Mouse (Mus musculus): ENCODE data around the gene Neurl2.
"Not testable (repeated sequence)": the region's sequence is repeated elsewhere in the genome, so short reads cannot be mapped to it uniquely, and the experiment has no call there.

The Neurl2 gene

DNA sequence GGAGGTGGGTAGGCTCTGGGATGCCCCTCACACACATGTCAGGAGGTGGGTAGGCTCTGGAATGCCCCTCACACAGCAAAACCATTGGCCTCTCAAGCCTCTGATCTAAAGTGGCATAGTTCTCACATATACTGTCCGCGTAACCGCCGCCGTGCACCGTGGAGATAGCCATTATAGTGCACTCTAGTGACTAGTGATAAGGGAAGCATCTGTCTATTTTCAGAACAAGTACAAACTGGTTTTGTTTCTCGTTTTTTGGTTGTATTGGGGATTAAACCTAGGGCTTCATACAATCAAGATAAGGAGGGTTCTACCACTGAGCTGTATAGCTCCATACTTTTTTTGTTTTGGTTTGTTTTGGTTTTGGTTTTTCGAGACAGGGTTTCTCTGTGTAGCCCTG lies 17.4 kb downstream of the Neurl2 start:
- no peak for DNase-seq

DNA sequence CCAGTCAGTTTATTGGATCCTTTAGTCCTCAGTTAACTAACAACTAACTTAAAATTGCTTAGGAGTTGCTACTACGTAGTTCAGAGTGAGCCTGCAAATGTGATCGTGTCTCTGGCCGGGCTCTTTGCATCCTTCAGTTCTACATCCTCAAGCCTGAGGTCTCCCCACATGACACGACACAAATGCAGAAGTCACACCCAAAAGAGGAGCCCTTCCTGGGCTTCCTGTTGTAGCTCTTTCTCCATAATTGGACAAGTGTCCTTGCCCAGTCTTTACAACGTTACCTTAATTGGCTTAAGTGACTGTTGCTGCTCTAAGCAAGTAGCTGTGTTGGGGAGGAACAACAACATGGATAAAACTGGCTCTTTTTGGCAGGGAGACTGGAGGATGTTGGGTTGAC lies 17.9 kb downstream of the Neurl2 start:
- no peak for DNase-seq

- no peak for DNase-seq
These were observed 19.7 kb downstream of the Neurl2 start for GRCm38 (mm10) chr2:164813557-164813956.

- no peak for DNase-seq
These were observed 26.6 kb downstream of the Neurl2 start for GRCm38 (mm10) chr2:164806614-164807013.

GRCm38 (mm10) chr2:164805332-164805718 lies 27.9 kb downstream of the Neurl2 start:
- no peak for DNase-seq

GRCm38 (mm10) chr2:164804533-164805331 lies 28.5 kb downstream of the Neurl2 start, which contains the start of the genes Acot8 and Zswim3:
TSS of gene Acot8 (minus strand) at chr2:164804882.
TSS of gene Zswim3 (plus strand) at chr2:164805098.
- peak; percentile 96 to 100 for DNase-seq

GRCm38 (mm10) chr2:164803921-164804313 lies 29.3 kb downstream of the Neurl2 start:
- DNase-seq, result no peak

GRCm38 (mm10) chr2:164803201-164803920 lies 29.9 kb downstream of the Neurl2 start:
- DNase-seq, result no peak

GRCm38 (mm10) chr2:164800252-164801004 lies 32.8 kb downstream of the Neurl2 start:
- DNase-seq, result no peak

GRCm38 (mm10) chr2:164798554-164798953 lies 34.7 kb downstream of the Neurl2 start:
- DNase-seq, result not testable (repeated sequence)

DNA sequence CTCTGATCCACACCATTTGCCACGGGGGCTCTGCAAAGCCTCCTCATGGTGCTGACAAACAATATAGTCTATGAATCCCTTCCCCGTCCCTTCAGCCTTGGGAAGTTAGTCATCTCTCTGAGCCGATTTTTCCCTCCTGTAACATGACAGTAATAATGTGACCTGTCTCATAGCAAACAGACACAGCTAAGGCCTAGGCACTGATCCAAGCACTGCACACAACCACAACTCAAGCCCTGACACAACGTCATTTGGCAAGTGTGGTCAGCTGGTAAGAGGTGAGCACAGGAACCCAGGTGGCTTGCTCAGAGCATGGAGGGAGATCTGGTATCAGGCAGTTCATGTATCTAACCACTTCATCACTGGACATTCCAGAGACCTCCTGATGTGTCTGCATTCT lies 37.4 kb downstream of the Neurl2 start:
- DNase-seq, result no peak

- peak; percentile 86 to 87 for DNase-seq
These were observed 39.0 kb downstream of the Neurl2 start for GRCm38 (mm10) chr2:164794293-164794692.

- no peak for DNase-seq
These were observed 39.5 kb downstream of the Neurl2 start for GRCm38 (mm10) chr2:164793772-164794171.

GRCm38 (mm10) chr2:164793236-164793635 lies 40.0 kb downstream of the Neurl2 start:
- DNase-seq, result peak; percentile 75 to 78

DNA sequence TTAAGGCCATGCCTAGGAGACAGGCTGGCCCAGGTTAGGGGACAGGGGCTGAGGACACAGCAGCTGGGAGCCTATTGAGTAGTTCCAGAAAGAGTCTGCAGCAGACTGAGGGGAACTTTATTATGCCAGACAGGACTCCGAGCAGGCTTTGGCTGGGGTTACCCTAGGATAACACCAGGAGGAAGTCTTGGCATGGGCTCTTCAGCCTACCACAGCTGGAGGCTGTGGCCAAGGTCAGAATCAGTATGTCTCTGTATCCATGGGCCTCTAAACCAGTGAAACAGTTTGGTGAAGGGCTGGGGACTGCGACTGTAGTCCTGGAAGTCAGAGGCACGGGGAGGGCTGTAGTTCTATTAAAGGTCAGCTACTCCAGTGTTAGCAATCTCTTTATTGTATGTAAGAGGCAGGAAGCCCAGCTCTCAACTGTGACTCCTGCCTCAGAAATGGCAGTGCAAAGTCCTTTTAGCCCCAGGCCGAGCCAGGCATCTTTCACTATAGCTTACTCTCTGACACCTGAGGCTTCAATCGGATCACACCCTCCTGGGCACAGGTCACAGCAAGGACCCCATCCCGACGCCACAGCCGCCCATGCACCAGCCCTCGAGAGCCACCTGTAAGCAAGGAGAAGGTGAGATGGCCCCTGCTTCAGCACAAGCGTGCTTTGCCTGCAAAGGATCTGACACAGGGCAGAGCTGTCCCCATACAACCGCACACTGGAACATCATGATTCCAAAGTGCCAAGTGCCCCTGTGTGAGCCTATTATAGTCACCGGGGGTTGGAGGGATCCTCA lies 40.7 kb downstream of the Neurl2 start:
- DNase-seq, result no peak

DNA sequence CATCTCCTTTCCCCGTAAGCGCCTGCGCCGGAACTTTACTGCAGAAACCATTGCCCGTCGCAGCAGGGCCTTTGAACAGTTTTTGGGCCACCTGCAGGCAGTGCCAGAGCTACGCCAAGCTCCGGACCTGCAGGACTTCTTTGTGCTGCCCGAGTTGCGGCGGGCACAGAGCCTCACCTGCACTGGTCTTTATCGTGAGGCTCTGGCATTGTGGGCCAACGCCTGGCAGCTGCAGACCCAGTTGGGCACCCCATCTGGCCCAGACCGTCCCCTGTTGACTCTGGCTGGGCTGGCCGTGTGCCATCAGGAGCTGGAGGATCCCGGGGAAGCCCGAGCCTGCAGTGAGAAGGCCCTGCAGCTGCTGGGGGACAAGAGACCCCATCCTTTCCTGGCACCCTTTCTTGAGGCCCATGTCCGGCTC lies 41.4 kb downstream of the Neurl2 start:
- DNase-seq, result peak; percentile 52 to 54

- DNase-seq, result no peak
These were observed 42.8 kb downstream of the Neurl2 start for GRCm38 (mm10) chr2:164790451-164790850.

DNA sequence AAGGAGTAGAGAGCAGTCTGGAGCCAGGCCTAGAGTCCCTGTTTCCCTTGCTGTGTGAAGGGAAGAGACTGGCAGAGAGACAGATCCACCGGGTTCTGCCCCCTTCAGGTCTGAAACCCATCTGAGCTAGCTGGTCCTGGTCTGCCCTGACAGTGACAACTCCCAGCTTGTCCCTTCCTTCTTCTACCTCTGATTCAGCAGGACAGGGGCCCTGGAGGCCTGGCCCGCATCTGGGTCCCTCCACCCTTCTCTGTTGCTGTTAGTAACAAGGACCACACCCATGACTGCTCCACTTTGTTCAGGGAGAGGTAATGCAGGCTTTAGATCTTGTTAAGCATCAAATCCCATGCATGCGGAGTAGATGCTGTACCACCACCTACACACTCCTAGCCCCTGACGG lies 44.8 kb downstream of the Neurl2 start:
- no peak for DNase-seq

- DNase-seq, result no peak
These were observed 45.5 kb downstream of the Neurl2 start for GRCm38 (mm10) chr2:164787779-164788178.

- no peak for DNase-seq
These were observed 46.2 kb downstream of the Neurl2 start for GRCm38 (mm10) chr2:164787032-164787431.

DNA sequence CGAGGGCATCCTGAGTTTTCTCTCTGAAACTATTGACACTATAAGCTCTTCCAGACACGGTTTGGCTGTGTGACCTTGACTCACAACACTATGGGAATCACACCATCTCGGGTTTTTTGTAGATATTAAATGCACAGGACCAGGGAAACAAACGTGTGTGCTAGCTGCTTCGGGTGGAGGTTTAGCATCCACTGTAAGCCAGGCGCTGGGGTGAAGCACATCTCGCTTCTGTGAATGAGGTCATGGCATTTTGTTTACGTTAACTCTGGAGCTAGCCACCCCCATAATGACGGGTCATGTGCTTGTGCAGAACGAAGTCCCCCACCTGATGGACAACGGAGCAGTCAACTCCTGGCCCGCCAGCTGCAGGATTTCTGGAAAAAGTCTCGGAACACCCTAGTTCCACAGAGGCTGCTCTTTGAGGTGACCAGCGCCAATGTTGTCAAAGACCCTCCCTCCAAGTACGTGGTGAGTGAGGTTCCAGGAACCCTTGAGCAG lies 46.8 kb downstream of the Neurl2 start:
- no peak for DNase-seq
